Mouse (Mus musculus) frontal cortex, adult (tissue): ENCODE measurements around the gene Adam15.

Experiments
- ATAC-seq: cut with Nextera tagmentation; 2 replicates; pipeline ENCODE4 v1.9.2; 2017; ENCODE audit warnings: mild to moderate bottlenecking, moderate library complexity, mixed read lengths; ENCODE audit not compliant: low TSS enrichment

The Adam15 gene

DNA sequence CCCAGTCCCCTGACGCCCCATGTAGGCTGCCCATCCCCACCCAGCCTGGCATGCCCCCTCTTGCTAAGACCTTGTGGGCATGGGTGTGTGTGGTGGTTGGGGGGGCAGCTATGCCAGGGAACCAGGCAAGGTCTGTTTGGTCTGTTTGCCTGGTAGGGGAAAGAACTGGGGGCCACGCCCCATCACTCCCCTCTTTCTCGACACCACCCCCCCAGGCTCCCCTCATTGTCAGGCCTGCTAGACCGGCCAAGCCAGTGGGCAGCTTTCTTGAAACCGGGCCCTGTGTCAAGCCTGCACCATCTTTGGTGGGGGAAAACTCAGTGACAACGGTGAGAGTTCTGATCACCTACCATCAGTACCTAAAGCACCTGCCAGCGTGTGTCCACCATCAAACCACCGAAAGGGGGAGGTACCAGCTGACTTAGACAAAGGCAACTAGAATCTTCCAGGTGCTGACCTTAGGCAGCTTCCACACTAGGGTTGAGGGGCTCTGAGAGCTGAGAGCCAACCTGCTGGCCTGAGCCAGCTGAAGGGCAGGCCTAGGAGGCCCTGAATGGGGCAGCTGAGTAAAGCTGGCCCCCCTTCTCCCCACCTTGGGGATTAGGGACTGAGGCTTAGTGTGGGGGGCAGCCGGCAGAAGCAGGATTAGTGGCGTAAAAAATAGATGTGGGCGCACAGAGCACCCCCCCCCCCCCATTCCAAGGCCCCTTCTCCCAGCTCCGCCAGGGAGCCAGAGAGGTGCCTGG lies 34.7 kb upstream of the Adam15 start:
- no peak for ATAC-seq

DNA sequence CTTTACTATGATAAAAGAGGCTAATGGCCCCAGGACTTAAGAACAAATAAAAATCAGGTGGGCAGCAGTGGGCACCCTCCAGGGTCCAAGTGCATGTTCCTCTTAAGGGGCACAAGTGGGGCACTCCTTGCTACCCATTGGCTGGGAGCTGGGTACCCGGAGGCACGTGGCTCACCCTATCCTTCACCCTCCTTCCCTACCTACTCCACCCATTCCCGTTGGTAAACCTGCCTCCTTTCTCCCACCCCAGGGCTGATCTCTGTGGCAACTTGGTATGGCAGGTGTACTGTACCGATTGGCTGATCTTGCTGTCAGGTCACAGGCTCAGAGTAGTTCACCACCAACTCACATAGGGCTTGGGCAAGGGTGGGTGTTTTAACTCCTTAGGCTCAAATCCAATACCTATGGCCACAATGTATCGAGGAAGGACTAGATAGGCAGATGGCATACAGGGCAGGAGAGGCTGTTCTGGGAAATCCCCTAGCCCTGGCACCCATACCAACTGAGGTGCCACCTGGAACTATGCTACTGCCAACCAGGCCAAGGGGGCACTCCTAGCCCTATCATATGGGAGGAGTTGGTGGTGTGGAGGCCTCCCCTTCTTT lies 34.0 kb upstream of the Adam15 start:
- no peak for ATAC-seq

DNA sequence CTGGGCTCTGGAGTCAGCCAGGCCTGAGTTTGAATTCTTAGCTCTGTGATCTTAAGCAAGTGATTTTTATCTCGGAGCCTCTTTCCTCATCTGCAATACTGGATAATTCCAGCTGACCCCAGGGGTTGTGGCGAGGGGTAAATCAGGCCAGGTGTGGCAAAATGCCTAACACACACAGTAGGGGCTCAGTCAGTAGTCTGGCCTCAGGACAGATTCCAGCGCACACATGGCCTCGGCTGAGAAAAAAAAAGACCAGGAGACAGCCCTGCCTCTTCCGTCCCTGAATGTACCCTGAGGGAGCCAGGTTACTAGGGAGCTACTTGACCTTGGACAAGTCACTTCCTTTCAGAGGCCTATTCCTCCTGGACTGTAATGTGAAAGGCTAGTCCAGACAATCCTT lies 33.2 kb upstream of the Adam15 start:
- no peak for ATAC-seq

DNA sequence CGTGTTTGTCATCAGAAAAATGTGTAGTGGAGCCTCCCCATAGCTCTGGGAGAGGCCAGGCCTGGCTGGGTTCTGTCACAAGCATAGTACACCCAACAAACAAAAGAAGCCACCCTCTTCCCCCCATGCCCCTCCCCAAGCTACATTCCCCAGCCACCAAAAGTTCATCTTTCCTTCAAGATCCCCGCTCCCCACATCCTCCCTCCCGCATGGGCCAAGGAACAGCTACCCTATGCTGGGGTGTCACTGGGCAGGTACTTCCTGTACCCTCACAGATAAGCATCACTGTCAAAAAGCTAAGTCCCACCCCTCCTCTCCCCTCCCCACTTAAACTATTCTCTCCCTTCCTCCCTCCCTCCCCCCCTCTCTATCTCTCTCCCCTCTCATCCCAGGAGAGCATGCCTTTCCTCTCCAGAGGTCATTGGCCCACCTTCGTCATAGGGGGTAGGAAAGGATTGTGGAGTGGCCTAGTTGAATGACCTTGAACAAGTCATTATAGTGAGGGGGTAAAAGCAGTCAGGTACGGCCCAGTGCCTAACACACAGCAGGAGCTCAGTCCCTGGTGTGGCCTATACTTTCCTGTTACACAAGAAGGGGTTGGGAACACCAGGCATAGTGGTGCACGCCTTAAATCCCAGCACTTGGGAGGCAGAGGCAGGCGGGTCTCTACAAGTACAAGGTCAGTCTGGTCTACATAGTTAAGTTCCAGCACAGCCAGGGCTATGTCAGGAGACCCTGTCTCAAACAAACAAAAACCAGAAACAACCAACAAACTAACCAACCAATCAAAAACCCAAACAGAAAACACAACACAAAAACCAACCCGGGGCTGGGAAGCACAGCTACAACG lies 32.5 kb upstream of the Adam15 start:
- no peak for ATAC-seq

DNA sequence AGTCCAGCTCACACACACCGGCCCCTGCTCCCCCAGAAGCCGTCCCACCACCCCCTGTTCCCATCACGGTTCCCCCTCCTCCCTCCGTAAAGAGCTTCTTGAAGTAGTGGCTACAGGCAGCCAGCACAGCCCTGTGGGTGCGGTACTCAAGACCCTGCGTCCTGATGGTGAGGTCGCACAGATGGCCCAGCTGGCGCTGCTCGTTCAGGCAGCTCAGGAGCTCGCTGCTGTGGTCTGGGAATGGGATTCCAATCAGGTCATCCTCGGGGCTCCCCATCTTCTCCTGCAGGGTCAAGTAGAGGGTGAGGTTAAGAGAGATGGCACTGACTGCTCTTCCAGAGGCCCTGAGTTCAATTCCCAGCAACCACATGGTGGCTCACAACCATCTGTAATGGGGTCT lies 31.4 kb upstream of the Adam15 start:
- ATAC-seq, result no peak

DNA sequence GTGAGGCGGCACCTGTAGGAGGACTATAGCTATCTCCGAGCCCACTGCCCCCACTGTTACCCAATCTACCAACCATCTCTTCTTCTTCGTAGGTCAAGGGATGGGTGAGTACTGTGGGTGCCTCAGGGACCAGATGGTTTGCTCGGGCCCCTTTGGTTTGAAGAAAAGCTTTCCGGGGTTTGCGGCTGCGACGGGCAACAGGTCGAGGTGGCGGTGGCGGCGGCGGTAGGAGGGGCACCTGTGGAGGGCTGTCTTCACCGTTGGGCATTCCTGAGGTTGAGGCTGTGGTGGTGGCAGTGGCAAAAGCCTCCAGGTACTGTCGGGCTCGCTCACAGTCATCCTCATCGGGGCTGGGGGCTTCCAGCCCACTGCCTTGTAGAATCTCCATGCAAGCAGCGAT lies 30.9 kb upstream of the Adam15 start:
- ATAC-seq, result no peak

DNA sequence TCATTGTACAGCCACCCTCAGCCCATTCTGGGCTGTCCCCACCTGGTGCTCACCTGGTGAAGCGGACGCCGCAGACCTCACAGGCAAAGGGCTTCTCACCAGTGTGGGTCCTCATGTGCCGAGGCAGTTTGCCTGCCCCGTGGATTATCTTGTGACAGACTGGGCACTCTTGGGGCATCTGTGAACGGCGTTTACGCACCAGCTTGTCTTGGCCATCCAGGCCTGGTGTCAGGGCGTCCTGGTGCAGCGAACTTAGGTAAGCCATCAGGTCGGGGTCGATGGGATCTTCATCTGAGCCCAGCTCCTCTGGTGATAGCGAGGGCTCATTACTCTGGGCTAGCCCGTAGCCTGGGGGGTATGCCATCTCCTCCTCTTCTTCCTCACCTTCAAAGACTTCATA lies 30.5 kb upstream of the Adam15 start:
- no peak for ATAC-seq

DNA sequence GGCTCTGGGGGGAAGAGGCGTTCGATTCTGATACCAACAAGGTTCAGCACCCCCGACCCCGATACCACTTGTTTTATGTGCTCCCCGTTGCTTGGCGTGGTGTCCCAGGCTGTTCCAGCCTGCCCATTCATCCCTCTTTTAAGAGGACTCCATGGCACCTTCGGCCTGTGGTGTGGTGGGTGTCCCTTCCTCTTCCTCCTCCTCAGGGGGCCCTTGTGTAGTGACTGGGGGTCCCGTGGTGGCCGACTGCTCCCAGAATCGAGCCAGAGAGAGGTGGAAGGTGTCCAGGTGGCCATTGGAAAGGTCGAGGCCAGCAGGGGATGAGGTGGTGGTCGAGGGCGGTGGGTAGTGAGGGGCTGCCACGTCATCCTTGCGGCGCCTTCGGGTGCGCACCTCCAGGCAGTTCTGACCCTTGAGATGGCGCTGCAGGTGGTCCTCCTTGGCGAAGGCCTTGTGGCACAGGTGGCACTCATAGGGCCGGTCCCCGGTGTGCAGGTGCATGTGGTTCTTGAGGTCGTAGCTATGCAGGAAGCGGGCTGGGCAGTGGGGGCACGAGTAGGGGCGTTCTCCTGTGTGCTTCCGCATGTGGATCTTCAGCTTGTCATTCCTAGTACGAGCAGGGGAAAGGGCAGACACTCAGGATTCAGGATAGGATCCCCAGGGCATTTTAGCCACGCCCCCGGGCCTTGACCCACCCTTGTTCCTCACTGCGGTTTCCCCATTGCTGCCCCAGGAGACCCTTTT lies 29.8 kb upstream of the Adam15 start:
- no peak for ATAC-seq

DNA sequence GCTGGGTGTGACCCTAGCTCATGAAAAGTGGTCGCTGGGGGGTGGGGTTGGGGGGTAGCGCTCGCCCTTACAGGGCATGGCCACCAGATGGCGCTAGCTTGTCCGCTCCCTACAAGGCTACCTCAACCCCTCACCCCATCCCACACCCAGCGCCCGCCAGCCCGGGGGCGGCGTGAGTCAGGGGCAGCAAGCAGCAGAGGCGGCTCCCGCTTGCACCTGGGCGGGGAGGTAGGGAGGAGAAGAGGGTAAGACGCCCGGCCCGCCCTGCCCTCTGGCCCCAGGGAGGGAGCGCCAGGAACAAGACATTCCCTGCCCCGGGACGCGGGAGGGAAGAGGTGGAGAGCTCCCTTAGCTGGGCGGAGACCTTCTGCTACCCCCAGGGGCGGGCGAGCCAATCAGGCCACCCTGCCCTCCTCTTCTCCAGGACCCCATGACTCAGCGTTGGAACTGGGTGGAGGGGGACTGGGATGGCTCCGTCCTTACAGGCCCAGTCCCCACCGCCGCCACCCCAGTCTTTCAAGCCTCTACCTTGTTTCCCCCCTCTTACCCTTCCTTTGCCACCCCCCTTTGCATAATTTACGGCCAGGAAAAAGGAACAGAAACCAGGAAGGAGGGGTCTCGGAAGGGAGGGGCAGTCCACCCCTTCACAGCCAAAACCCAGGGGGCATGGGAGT lies 28.7 kb upstream of the Adam15 start:
- peak; percentile 80 for ATAC-seq

DNA sequence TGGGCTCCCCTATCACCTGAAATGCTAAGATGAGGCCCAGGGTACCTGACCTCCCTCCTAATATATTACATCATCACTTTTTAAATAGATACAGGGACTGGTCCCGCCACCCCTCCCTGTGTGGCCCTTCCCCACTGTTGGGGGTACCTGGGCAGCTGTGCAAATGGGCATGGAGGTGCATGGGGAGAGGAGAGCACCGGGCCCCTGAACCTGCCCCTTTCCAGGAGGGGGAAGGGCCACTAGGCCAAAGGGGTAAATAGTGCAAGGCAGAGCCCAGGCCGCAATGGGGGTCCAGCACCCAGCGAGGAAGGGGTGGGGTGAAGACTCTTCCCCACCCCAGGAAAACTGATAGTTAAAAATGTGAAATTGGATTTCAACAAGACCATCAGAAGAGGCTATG lies 28.0 kb upstream of the Adam15 start:
- ATAC-seq, result no peak

DNA sequence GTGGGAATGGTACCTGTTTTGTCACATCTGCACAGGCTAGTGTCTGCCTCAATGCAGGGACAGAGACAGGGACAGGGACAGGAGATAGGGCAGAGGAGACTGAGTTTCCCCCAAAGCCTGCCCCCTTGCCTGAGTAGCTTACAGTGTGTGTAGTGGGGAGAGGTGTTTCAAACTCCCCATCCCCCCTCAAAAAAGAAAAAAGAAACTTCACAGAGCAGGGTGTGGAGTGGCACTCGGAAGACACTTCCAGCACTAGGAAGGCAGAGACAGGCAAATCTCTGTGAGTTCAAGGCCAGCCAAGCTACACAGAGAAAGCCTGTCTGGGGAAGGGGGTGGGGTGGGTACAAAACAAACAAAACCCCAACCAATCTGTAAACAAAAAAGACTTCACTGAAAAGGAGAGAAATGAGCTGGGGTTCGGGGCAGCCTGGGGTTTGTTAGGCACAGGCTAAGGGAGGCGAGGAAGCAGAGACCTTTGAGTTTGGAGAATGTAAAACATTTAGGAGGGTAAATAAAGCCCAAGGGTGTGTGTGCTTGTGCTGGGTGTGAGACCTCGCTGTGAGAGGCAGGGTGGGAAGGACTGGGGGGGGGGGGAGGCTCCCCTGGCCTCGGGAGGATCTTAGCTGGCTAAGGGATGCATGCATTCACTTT lies 23.9 kb upstream of the Adam15 start:
- no peak for ATAC-seq

DNA sequence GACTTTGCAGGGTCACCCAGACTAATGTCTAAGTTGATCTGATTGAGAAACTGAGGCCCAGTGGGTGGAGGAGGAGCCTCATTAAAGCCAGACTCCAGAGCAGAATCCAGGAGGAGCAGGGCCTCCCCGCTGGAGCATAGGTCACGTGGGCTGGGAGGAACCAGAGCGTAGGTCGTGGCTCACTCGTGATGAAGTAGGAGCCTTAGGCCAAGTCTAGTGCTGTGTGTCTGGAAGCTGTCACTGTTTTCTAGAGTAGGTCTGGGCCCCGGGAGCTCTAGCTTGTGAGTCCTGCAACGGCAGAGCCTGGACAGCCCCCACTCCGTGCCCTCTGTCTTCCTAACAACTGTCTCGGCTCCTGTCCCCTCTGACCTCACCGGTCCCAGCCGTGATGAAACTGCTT lies 17.5 kb upstream of the Adam15 start:
- no peak for ATAC-seq

DNA sequence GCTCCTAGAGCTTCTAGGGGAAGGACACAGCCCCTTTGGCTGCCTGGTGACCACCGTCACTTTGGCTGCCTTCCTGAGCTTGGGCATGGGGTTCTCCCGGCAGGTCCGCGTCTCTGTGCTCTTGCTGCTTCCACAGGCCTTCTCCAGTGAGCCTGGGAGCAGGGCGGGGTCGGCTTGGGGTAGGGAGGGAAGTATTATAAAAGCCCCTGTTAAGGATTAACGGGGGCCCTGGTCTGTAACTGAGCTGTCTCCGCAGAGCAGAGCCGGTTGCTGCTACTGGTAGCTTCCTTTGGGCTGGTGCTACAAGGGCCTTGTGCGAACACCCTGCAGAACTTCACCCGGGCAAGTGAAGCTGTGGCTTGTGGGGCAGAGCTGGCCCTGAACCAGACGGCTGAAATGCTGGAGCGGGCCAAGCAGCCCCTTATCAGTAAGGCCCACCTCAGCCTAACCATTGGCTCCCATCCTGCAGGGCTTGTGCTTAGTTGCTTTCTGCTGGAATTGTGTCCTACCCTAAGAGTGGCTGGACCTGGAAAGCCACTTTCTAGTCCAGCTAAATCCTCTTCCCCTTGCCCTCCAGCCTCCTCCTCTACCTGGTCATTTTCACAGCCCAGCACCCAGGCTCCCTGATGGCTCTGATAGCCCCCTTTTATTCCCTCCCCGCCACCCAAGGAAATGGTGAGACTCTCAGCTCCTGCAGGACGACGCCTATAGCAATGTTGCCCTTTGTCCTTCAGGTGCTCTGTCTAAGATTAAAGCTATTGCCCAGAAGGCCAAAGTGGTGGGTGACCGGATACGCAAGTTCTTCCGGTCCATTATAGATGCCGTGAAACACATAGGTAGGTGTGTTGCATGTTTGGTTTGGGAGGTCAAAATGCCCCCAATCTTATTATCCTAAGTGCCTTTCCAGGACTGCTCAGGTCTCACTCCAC lies 16.0 kb upstream of the Adam15 start:
- ATAC-seq, result no peak

DNA sequence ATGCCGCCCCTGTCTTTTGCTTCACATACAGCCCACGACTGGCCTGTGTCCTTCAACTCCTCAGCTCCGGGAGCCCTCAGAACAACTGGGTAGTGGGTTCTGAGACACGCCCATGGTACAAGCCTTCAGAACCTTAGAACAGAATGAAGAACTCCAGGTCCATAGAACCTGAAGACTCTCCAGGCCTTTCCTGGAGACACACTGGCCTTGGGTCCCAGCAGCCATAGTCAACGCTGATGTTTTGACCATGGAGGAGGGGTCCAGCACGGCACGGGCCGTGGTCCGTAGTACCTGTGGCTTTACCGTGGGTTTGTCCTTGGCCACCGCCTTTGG lies 15.3 kb upstream of the Adam15 start, which contains the start of gene Dcst1:
Gene Dcst1, minus strand, starts transcription at position 101 of the 333 bp plus-strand sequence.
- no peak for ATAC-seq

DNA sequence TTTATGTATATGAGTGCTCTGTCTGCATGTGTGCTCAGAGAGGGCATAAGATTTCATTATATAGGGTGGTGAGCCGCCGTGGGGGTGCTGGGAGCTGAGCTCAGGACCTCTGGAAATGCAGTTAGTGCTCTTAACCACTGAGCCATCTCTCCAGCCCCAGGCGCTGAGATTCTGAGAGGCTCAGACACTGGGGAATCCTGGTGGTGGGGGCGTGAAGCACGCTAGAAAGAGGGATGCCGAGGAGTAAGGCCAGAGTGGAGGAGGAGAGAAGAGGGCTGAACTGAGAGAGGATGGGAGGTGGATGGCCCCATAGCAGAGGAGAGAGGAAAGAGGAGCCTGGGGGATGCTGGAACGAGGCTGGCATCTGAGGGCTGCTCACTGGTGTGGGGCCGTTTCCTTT lies 14.8 kb upstream of the Adam15 start:
- peak; percentile 55; the same call in 1 of the 2 replicates for ATAC-seq

DNA sequence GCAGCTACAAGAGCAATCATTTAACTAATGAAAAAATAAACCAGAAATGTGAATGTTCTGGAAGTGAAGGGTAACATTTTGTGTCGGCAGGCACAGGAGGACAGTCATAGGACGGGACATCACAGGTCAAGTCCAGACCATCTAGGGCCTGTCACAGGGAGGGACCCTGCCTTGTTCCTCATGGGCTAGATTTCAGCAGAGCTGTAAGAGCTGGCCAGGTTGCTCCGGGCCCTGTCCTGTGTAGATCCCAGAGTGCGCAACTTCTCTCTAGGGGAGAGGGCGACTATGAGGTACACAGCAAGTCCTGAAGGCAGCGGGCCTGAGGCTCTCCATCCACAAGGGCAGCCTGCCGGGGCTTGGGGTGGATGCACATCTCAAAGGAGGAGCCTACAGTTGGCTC lies 11.9 kb upstream of the Adam15 start, which contains the start of gene Dcst2:
Gene Dcst2, plus strand, starts transcription at position 301 of the 400 bp plus-strand sequence.
- ATAC-seq, result no peak

DNA sequence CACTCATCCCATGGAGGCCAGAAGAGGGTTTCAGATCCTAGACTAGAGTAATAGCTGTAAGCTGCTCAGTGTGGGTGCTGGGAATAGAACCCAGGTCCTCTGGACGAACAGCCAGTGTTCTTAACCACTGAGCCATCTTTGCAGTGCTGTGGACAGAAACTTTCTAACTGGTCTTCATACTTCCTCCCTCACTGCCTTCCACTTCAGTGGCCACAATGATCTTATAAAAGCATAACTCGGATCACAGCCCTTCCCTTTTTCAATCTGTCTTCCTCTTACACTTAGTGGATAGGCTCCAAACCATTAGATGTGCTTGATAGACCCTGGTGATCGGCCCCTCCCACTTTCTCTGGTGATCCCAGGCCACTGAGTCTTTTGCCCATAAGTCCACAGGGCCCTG lies 10.4 kb upstream of the Adam15 start:
- no peak for ATAC-seq

DNA sequence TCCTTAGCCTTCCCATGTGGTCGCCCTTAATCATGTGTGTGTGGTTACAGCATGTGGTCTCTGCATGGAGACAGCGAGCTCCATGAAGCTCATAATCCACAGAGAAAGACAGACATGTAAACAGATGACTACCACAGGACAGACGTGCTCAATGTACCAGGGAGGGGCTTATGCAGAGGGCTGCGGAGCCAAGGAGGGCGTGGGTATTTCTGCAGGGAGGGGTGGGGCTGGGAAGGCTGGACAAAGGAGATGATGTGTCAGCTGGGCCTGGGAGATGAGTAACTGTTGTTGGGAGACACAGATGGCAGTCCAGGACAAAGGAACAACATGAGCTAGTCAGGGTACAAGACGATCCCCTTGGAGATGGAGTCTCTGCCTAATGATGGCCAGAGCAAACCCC lies 9.8 kb upstream of the Adam15 start:
- peak; percentile 8; the same call in 1 of the 2 replicates for ATAC-seq

DNA sequence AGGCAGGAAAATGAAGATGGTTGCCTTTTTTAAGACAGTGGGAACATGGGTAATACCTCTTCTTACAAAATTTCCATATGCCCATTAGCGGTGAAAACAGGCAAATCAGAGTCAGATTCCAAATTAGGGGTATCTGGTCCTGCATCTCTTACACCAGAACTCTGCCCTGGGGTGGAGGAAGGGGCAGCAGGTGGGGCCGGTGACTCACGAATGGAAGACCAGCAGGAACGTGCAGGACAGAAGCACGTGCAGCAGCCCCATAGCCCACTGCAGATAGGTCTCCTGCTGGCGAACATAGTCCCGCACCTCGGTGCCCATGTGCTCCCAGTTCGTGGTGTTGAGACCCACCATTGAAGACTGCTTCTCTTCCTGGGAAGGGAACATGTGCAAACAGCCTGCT lies 6.2 kb upstream of the Adam15 start:
- ATAC-seq, result no peak

DNA sequence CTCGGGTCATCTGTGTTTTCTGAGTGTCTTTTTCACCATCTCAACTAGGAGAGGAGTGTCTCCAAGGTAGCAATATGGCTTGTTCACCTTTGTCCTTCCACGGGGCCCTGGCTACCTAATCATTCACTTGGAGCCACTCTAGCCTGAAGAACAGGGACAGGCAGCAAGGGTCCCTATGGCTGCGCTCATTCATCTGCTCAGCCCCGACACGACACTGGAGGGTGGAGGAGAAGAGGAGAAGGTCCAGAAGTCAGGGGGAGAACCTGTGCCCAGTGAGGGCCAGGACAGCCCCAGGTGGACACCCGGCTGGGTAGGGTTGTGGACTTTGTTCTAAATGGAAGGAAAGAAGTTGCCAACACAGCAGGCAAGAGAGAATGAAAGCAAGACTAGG lies 5.7 kb upstream of the Adam15 start:
- no peak for ATAC-seq
